Mouse (Mus musculus) cerebellum, adult 2 months (tissue): ENCODE measurements around the gene Arpc4.

ENCODE experiments used
- CTCF ChIP-seq: fragments of 200-500 bp; IDR thresholded peaks from 2 replicates; pipeline ENCODE4 v1.5.1; 2011; ENCODE audit warnings: low read depth, mild to moderate bottlenecking, control low read depth, low read length, moderate library complexity, borderline replicate concordance; ENCODE audit not compliant: insufficient read depth
- POLR2A ChIP-seq: fragments of 200-500 bp; IDR thresholded peaks from 2 replicates; pipeline ENCODE4 v1.6.1; 2011; ENCODE audit warnings: low read length, control low read depth, borderline replicate concordance; ENCODE audit not compliant: insufficient read depth

DNA sequence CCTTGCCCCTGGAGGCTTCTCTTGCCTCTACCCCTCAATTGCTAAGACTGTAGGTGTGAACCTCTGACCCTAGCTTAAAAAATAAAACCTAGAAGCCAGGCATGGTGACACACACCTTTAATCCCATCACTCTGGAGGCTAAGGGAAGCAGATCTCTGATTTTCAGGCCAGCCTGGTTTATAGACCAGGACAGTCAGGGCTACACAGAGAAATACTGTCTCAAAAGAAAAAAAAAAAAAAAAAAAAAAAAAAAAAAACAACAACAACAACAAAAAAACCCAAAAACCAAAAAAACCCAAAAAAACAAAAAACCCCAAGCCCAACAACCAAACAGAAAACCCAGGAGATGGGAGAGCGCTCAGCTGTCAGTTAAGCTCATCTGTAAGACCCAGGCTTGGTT is 10.3 kb upstream of the Arpc4 start:
- TF ChIP-seq POLR2A (no peak), CTCF (no peak)
